Mouse (Mus musculus): Measurements from ENCODE around the gene Pde4dip. TPM values are rescaled to one million over a fixed set of nuclear protein-coding genes. Genes with fewer than 3 reads are reported as not detected.

Gene Pde4dip
- polyA plus RNA-seq, 1 experiment from 2014 or later: 7.1 TPM

DNA sequence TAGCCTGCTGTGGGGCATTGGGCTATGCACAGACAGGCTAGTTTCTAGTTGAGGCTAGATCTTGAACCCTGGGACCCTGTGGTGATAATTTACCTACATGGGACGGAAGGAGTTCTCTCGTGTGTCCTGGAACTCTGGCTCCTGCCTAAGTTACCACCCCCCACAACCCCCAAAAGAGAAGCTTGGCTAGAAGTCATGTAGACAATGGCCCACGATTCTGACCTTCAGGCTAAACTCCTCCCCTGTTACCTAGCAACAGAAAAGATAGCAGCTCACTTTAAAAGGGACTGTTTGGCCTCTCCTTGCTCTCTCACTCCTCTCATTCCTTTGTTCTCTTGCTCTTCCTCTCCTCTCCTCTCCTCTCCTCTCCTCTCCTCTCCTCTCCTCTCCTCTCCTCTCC is 69.5 kb downstream of the Pde4dip start:
- H3K27me3 ChIP-seq (replicated peaks; ENCODE audit: insufficient read depth, low read length): no peaks in the 10 kb centered on the region
- H3K36me3 ChIP-seq (ENCODE audit: insufficient read depth, low read length): no peaks in the 10 kb centered on the region
- 35% methylated on average over 3 of the region's 3 CpGs for WGBS
- no peak overlapping the region for H3K4me3 ChIP-seq (ENCODE audit: low read depth, low read length)
- no peak overlapping the region for H3K9ac ChIP-seq (replicated peaks; ENCODE audit: low read depth)
- ATAC-seq (no peak), DNase-seq (ENCODE audit: low spot score) (no peak)
- H3K27ac ChIP-seq (ENCODE audit: low read length): no peak overlapping the region
- TF ChIP-seq CTCF (IDR thresholded peaks at IDR 0.05): no peak
- no peak for TF ChIP-seq EP300 (IDR thresholded peaks at IDR 0.05)
- no peaks in the 10 kb centered on the region for H3K4me1 ChIP-seq (ENCODE audit: insufficient read depth, low read depth, low read length)
- H3K9me3 ChIP-seq (ENCODE audit: low read length): no peaks in the 10 kb centered on the region
- H3K4me2 ChIP-seq (replicated peaks; ENCODE audit: low read depth, low read length): no peak overlapping the region

DNA sequence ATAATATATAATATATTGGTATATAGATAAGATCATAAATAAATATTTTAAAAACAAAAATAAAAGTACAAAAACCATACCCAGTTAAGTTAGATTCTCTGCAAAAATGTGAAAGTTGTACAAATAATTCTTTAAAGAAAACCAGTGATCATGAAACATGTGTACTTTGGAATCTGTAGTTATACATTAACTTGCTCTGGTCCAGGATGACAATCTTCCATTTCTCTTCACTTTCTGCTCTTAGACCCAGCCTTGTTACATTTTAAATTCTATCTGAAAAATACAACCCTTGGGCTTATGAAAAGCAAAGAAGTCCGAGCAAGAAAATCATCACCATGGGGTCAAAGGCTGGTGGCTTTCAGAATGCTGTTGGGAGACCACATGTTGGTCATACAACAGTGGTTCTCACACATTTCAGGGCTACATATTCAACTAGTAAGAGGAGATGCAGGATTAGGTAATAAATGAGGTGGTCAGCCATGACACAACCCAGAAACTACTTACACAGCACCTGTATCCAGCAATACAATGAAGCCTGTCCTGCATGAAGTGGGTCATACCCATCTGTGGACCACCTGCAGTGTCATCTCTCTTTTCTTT is 70.0 kb downstream of the Pde4dip start:
- 42% methylated on average over 1 of the region's 1 CpGs for WGBS
- H3K9ac ChIP-seq (replicated peaks; ENCODE audit: low read depth): no peak overlapping the region
- no peaks in the 10 kb centered on the region for H3K4me1 ChIP-seq (ENCODE audit: insufficient read depth, low read depth, low read length)
- TF ChIP-seq CTCF (IDR thresholded peaks at IDR 0.05) (no peak), EP300 (IDR thresholded peaks at IDR 0.05) (no peak)
- H3K4me2 ChIP-seq (replicated peaks; ENCODE audit: low read depth, low read length): no peak overlapping the region
- H3K9me3 ChIP-seq (ENCODE audit: low read length): no peaks in the 10 kb centered on the region
- H3K36me3 ChIP-seq (ENCODE audit: insufficient read depth, low read length): no peaks in the 10 kb centered on the region
- H3K4me3 ChIP-seq (ENCODE audit: low read depth, low read length): no peak overlapping the region
- no peak for DNase-seq (ENCODE audit: low spot score)
- no peak for ATAC-seq
- H3K27me3 ChIP-seq (replicated peaks; ENCODE audit: insufficient read depth, low read length): no peaks in the 10 kb centered on the region
- H3K27ac ChIP-seq (ENCODE audit: low read length): no peak overlapping the region

DNA sequence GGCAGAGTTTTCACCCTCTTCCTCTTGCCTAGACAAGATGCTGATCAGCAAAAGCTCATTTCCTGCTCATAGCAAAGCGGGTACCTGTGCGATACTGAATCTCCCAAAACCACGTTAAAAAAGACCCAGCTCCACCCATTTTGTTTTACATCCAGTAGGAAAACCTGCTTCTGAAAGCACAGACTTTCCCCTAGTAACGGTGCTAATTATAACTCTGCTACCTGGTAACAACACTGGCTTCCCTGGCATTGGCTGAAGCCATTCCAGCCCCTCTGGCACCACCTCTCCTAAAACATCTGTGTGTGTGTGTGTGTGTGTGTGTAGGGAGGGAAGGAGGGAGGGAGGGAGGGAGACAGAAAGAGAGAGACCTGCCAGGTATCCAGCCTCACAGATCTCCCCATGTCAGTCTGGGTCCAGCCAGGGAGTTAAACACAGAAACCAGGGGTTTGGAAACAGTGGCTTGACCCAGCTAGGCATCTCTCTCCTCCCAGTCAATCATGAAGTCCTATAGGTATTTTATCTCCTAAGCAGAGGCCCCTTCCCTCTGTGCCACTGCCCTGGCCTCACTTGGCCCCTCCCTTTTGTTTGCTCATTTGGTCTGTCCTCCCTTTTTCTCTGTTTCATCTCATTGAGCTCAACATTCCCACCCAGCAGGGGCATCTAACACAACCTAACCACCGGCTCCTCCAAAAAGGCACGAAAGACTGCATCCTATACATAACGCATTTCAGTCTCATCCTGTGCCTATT is 76.7 kb downstream of the Pde4dip start:
- no peak overlapping the region for H3K4me2 ChIP-seq (replicated peaks; ENCODE audit: low read depth, low read length)
- H3K27me3 ChIP-seq (replicated peaks; ENCODE audit: insufficient read depth, low read length): no peaks in the 10 kb centered on the region
- H3K9ac ChIP-seq (replicated peaks; ENCODE audit: low read depth): no peak overlapping the region
- H3K9me3 ChIP-seq (ENCODE audit: low read length): no peaks in the 10 kb centered on the region
- peak; percentile 27 for DNase-seq (ENCODE audit: low spot score)
- peak; percentile 46 for ATAC-seq
- H3K27ac ChIP-seq (ENCODE audit: low read length): no peak overlapping the region
- H3K36me3 ChIP-seq (ENCODE audit: insufficient read depth, low read length): no peaks in the 10 kb centered on the region
- no peak overlapping the region for H3K4me3 ChIP-seq (ENCODE audit: low read depth, low read length)
- 30% methylated on average over 7 of the region's 7 CpGs for WGBS
- TF ChIP-seq EP300 (IDR thresholded peaks at IDR 0.05): no peak
- TF ChIP-seq CTCF (IDR thresholded peaks at IDR 0.05): no peak
- no peaks in the 10 kb centered on the region; the same call in 1 of the 2 replicates for H3K4me1 ChIP-seq (ENCODE audit: insufficient read depth, low read depth, low read length)

DNA sequence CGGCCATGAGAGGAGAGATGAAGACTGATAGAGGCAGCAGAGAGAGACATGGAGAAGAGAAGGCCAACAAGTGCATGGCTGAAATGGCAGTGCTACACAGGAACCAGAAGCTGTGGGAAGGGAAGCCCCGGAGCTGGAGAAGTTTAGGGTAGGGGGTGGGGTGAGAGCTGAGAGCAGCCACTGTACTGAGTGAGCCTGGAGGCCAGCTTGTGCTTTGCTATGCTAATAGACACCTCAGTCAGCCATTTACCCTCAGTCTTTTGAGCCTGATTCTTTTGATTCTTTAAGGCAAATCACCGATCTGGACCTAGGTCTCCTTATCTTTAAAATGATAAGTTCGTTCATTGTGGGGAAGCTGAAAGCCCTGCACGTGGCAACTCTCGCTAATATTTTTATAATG is 77.3 kb downstream of the Pde4dip start:
- Histone ChIP-seq H3K27ac (ENCODE audit: low read length) (no peak overlapping the region), H3K4me1 (ENCODE audit: insufficient read depth, low read depth, low read length) (no peaks in the 10 kb centered on the region; the same call in 1 of the 2 replicates), H3K36me3 (ENCODE audit: insufficient read depth, low read length) (no peaks in the 10 kb centered on the region), H3K9ac (replicated peaks; ENCODE audit: low read depth) (no peak overlapping the region), H3K4me2 (replicated peaks; ENCODE audit: low read depth, low read length) (no peak overlapping the region), H3K4me3 (ENCODE audit: low read depth, low read length) (no peak overlapping the region), H3K9me3 (ENCODE audit: low read length) (no peaks in the 10 kb centered on the region), H3K27me3 (replicated peaks; ENCODE audit: insufficient read depth, low read length) (no peaks in the 10 kb centered on the region)
- no peak for TF ChIP-seq EP300 (IDR thresholded peaks at IDR 0.05)
- TF ChIP-seq CTCF (IDR thresholded peaks at IDR 0.05): no peak
- 19% methylated on average over 6 of the region's 6 CpGs for WGBS
- ATAC-seq (no peak), DNase-seq (ENCODE audit: low spot score) (no peak)

DNA sequence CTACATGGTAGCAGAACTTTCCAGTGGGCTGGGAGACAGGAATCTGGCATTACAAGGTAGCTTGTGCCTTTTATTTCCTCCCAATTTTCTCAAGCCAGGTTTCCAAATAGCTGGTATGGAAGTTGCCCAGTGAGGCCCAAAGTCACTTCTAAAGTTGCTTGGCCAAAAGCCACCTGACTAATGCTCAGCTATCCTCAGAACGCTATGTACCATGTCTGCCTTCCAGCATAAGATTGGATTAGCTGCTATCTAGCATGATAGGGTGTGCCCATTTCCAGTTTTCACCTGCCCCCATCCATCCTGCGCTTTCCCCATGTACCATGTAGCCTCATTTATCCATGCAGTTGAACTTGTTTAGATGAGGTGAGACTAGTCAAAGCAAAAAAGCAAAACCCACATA is 78.2 kb downstream of the Pde4dip start:
- 81% methylated on average over 2 of the region's 2 CpGs for WGBS
- no peak overlapping the region for H3K4me3 ChIP-seq (ENCODE audit: low read depth, low read length)
- no peak overlapping the region for H3K9ac ChIP-seq (replicated peaks; ENCODE audit: low read depth)
- ATAC-seq: no peak
- H3K4me1 ChIP-seq (ENCODE audit: insufficient read depth, low read depth, low read length): no peaks in the 10 kb centered on the region; the same call in 1 of the 2 replicates
- no peaks in the 10 kb centered on the region for H3K9me3 ChIP-seq (ENCODE audit: low read length)
- H3K4me2 ChIP-seq (replicated peaks; ENCODE audit: low read depth, low read length): no peak overlapping the region
- no peaks in the 10 kb centered on the region for H3K27me3 ChIP-seq (replicated peaks; ENCODE audit: insufficient read depth, low read length)
- DNase-seq (ENCODE audit: low spot score): no peak
- no peak overlapping the region for H3K27ac ChIP-seq (ENCODE audit: low read length)
- H3K36me3 ChIP-seq (ENCODE audit: insufficient read depth, low read length): no peaks in the 10 kb centered on the region
- TF ChIP-seq EP300 (IDR thresholded peaks at IDR 0.05) (peak; percentile 45; the same call in 1 of the 2 replicates), CTCF (IDR thresholded peaks at IDR 0.05) (no peak)

DNA sequence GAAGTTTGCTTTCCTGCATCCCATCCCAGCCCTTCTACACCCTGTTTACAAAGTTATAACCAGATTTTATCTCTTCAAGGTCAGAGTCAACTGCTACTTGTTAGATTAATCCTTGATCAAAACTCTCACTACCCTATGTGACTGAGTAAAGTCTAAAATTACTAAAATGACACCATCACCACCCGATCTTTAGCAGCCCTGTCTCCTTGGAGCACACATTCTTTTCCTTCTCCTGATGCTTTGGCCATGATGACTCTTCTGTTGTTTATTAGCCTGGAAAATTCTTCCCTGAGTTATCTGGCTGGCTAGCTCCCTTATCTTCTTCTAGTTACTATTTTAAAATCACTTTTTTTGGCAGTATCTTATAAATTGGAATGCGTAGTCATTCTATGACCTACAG is 82.9 kb downstream of the Pde4dip start:
- no peak for ATAC-seq

More for the DNA sequence above, 82.9 kb downstream of the Pde4dip start:
- Histone ChIP-seq H3K27me3 (replicated peaks; ENCODE audit: insufficient read depth, low read length) (no peaks in the 10 kb centered on the region), H3K27ac (ENCODE audit: low read length) (no peak overlapping the region), H3K9me3 (ENCODE audit: low read length) (no peaks in the 10 kb centered on the region), H3K4me2 (replicated peaks; ENCODE audit: low read depth, low read length) (no peak overlapping the region), H3K4me3 (ENCODE audit: low read depth, low read length) (no peak overlapping the region), H3K36me3 (ENCODE audit: insufficient read depth, low read length) (no peaks in the 10 kb centered on the region), H3K9ac (replicated peaks; ENCODE audit: low read depth) (no peak overlapping the region), H3K4me1 (ENCODE audit: insufficient read depth, low read depth, low read length) (no peaks in the 10 kb centered on the region)
- 81% methylated on average over 2 of the region's 2 CpGs for WGBS
- no peak for TF ChIP-seq EP300 (IDR thresholded peaks at IDR 0.05)
- TF ChIP-seq CTCF (IDR thresholded peaks at IDR 0.05): no peak
- DNase-seq (ENCODE audit: low spot score): no peak
